Mouse (Mus musculus) fat pad, adult 2 months (tissue): Measurements from ENCODE around the gene Hbq1a.
"Not testable (repeated sequence)": the region's sequence is repeated elsewhere in the genome, so short reads cannot be mapped to it uniquely, and the experiment has no call there.

Source experiments
- DNase-seq: peaks from one replicate; pipeline ENCODE4 v3.0.0-alpha.2; 2011; ENCODE audit warnings: low read depth, low spot score; ENCODE audit errors: extremely low read depth

Gene Hbq1a

DNA sequence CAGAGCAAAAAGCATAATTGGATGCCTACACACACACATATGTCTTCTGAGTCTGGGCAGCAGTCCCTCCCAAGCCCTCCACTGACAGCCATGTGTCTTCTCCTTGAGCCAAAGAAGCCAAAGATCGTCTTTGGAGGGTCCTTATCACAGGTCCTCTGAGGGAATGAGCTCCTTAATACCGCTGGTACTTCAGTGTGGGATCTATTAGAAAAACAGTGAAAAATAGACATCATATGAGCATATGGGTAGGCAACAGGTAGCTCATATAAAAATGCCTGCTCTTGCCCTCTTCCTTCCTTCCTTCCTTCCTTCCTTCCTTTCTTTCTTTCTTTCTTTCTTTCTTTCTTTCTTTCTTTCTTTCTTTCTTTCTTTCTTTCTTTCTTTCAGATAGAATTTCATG lies 15.3 kb upstream of the Hbq1a start:
- DNase-seq, result not testable (repeated sequence)

DNA sequence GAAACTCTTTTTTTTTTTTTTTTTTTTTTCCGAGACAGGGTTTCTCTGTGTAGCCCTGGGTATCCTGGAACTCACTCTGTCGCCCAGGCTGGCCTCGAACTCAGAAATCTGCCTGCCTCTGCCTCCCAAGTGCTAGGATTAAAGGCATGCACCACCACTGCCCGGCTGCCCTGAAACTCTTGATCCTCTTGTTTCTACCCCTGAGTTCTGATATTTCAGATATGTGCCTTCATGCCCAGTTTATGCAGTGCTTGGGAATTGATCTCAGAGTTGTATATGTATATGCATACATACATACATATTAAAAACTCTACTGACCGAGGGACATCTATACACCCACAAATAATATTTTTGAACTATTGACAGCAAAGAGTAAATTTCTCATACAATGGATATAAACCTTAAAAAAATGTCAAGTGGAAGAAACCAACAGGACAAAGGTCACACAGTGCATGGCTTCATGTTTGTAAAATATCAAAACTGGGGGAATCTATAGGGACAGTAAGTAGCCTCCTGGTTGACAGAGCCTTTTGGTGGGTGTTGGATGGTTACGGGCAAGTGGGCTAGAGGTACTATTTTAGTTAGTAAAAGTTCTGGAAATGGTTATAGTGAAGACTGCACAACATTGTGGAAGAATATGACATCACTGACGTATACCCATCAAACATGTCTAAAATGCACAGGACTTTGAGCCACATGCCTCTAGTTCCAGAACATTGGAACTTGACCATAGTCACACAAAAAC lies 14.7 kb upstream of the Hbq1a start:
- no peak for DNase-seq

DNA sequence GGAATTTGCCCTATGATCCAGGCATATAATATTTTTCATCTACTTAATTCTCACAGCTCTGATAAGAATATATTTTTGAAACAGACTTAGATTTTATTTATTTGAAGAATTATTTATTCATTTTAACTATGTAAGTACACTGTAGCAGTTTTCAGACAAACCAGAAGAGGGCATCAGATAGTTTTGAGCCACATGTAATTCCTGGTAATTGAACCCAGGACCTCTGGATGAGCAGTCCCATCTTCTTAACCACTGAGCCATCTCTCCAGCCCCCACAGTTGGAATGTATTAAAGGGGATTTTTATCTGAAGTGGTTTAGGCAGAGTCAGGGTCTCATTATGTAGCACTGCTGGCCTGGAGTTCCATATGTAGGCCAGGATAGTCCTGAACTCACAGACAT lies 14.0 kb upstream of the Hbq1a start:
- not testable (repeated sequence) for DNase-seq

DNA sequence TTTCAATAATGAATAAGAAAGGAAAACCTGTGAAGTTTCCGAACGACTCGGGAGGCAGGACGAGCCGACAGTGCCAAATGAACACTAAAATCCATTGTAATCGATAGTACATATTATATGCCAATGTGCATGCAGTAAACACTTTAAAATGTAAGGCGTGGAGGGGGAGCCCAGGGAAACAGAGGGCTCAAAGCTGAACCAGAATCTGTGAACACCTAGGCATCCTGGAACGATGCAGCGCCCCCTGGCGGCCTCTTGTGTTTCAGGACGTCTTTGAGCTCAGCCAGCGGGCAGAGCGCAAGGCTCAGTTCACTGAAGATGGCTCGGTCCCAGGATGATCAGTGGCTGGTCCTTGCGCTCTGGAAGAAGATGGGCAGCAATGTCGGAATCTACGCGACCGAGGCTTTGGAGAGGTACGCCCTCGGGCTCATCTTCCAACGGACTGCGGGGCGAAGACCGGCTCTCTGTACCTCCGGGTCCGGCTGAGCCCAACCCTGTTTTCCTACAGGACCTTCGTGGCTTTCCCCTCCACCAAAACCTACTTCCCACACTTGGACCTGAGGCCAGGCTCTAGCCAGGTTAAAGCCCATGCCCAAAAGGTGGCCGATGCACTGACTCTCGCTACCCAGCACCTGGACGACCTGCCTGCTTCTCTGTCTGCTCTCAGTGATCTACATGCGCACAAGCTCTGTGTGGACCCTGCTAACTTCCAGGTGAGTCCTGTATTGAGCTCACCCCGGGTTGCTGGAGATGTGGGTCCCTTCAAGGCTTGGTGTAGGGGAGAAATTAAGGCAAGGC lies 13.0 kb upstream of the Hbq1a start, which contains the start of gene Hbq1b:
Gene Hbq1b (plus strand): TSS at position 271 of the 798 bp plus-strand sequence.
- DNase-seq, result not testable (repeated sequence)

DNA sequence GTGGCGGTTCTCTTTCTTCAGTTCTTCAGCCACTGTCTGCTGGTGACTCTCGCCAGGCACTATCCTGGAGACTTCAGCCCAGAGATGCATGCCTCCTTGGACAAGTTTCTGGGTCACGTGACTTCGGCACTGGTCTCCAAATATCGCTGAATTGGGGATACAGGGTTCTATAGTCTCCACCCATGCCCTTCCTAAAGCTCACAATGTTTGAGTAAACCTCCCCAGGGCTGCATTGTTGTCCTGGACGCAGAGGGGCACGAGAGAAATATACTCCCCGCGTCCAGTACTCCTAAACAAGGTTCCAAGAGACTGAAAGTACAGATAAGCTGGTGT lies 12.4 kb upstream of the Hbq1a start:
- no peak for DNase-seq

DNA sequence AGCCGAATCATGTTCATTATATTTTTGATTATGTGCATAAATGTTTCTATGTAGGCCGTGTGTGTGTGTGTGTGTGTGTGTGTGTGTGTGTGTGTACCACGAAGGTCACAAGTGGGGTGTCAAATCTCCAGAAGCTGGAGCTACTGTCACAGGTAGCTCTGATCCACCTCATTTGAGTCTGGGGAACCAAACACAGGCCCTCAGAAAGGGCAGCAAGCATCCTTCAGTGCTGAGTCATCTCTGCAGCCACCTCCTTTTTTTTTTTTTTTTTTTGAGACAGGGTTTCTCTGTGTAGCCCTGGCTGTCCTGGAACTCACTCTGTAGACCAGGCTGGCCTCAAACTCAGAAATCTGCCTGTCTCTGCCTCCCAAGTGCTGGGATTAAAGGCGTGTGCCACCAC lies 7.0 kb upstream of the Hbq1a start:
- DNase-seq, result not testable (repeated sequence)

DNA sequence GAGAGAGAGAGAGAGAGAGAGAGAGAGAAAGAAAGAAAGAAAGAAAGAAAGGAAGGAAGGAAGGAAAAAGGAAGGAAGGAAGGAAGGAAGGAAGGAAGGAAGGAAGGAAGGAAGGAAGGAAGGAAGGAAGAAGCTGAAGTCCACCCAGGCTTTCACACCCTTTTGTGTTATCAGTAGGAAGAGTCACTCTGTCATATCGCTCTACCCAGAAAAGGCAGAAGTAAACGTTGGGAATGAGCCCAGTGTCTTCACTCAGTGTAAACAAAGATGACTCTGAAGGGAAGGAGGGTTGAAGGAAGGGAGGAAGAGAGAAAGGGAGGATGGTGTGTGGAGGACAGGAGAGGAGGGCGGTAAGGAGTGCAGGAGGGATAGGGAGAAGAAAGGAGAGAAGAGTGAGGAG lies 6.4 kb upstream of the Hbq1a start:
- not testable (repeated sequence) for DNase-seq

DNA sequence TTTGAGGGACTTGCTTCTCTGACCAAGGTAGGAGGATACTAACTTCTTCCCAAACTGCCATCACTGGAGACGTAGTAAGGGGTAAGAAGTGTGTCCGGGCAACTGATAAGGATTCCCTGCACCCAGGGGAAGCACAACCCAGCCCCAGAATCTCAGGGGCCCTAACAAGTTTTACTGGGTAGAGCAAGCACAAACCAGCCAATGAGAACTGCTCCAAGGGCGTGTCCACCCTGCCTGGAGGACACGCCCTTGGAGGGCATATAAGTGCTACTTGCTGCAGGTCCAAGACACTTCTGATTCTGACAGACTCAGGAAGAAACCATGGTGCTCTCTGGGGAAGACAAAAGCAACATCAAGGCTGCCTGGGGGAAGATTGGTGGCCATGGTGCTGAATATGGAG lies 3.7 kb upstream of the Hbq1a start, which contains the start of gene Hba-a2:
Gene Hba-a2 (plus strand): TSS at position 287 of the 400 bp plus-strand sequence.
- DNase-seq, result not testable (repeated sequence)

DNA sequence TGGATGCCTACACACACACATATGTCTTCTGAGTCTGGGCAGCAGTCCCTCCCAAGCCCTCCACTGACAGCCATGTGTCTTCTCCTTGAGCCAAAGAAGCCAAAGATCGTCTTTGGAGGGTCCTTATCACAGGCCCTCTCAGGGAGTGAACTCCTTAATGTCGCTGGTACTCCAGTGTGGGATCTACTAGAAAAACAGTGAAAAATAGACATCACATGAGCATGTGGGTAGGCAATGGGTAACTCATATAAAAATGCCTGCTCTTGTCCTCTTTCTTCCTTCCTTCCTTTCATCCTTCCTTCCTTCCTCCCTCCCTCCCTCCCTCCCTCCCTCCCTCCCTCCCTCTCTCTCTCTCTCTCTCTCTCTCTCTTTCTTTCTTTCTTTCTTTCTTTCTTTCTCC lies 2.5 kb upstream of the Hbq1a start:
- DNase-seq, result not testable (repeated sequence)

DNA sequence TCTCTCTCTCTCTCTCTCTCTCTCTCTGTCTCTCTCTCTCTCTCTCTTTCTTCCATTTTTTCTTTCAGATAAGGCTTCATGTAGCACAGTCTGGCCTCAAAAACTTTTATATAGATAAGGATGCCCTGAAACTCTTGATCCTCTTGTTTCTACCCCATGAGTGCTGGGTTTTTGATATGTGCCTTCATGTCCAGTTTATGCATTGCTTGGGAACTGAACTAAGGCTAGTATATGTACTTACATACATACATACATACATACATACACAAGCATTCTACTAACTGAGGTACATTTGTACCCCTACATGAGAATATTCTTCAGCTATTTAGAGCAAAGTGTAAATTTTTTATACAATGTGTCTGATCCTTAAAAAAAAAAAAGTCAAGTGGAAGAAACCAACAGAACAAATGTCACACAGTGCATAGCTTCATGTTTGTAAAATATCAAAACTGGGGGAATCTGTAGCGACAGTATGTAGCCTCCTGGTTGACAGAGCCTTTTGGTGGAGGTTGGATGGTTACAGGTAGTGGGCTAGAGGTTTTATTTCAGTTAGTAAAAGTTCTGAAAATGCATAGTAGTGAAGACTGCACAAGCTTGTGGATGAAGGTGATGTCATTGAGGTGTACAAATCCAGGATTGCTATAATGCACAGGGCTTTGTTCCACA lies 1.9 kb upstream of the Hbq1a start:
- no peak for DNase-seq

DNA sequence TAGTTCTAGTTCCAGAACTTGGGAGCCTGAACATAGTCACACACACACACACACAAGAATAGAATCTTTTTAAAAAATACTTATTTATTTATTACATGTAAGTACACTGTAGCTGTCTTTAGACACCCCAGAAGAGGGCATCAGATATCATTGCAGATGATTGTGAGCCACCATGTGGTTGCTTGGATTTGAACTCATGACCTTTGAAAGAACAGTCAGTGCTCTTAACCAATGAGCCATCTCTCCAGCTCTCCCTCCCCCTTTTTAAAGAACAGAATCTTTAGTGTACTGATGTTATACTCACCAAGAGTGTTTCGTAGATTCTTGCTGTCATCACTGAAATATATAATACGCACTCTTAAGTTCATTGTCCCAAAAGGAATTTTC lies 1.3 kb upstream of the Hbq1a start:
- no peak for DNase-seq

DNA sequence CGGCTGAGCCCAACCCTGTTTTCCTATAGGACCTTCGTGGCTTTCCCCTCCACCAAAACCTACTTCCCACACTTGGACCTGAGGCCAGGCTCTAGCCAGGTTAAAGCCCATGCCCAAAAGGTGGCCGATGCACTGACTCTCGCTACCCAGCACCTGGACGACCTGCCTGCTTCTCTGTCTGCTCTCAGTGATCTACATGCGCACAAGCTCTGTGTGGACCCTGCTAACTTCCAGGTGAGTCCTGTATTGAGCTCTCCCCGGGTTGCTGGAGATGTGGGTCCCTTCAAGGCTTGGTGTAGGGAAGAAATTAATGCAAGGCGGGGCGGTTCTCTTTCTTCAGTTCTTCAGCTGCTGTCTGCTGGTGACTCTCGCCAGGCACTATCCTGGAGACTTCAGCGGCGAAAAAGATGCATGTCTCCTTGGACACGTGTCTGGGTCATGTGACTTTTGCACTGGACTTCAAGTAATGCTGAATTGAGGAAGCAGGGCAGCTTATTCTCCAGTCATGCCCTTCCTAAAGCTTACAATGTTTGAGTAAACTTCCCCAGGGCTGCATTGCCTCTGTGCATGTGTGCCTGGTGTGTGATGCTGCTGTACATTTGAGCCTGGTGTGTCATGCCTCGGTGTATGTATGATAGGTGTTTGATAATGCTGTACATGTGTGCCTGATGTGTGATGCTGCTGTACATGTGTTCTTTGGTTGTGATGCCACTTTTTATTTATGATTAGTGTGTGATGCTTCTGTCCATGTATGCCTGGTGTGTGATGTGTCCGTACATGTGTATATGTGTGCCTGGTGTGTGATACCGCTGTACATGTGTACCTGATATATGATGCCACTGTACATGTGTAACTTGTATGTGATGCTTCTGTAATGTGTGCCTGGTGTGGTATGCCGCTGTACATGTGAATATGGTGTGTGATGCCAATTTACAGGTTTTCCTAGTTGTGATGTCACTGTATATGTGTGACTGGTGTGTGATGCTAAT lies 704 bp downstream of the Hbq1a start:
- no peak for DNase-seq

DNA sequence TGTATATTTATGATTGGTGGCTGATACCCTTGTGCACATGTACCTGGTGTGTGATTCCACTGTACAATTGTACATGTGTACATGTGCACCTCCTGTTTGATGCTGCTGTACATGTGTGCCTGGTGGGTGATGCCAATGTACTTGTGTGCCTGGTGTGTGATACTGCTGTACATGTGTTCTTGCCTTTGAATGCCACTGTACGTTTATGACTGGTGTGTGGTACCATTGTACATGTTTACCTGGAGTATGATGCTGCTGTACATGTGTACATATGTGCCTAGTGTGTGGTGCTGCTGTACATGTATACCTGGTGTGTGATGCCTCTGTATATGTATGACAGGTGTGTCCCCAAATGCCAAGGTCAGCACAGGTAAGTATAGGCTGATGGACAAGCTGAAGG lies 1.6 kb downstream of the Hbq1a start:
- no peak for DNase-seq

DNA sequence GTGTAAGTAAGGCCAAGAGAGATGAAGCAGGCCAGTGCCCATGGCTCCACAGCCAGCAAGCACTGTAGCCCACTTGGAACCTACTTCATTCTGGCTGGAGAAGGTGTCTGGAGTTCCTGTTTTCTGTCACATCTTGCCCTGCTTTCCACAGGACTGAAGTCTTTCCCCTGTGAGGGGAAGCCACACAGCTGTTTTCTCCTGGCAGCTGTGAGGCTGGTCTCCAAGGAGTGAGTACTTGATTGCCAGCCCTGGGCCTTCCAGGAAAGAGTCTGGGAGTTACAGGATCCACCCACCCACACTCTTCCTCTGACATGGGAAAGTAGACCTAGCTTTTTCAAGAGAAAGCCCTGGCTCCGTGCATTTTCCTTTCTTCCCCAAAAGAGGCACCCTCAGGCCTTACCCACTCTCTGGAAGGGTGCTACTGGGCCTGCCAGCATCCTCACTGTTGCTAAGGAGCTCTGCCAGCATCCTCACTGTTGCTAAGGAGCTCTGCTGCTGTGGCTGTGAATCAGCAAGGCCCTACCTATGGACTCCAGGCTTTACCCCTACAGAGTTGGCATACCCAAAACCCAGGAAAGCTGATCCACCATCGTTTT lies 3.1 kb downstream of the Hbq1a start:
- DNase-seq, result no peak

DNA sequence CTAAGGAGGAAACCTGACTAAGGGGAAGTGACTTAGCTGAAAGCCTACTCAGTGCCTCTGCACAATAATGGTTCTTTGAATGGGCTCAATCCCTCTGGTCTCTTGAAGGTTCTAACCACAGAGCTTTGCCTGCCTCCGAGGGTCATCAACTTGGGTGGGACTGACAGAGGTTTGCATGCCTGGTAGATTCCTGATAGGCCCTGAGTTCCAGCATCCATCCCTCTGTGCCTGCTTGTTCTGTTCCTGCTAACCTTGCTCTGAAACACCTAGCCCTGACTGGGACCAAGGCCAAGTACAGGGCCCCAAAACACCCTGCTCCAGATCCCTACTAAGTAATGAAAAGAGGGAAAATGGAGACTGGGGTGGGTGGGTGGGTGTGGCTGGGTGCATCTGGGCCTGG lies 3.6 kb downstream of the Hbq1a start:
- DNase-seq, result no peak

DNA sequence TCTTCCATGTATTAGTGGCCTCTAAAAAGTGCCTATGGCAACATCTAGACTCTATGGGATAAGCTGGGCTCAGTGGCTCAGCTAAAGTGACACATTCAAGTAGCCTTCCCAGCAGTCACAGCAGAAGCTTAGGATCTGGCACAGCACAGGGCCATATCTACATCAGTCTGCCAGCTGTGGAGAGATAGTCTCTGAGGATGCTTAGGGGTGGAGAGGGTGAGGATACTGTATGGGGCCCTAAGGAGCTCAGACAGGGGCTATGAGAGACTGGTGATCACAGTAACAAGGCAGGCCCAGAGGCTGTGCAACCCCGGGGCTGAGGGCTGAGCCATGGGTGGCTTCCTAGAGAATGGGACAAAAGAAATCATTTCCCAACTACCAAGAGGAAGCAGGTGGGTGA lies 7.1 kb downstream of the Hbq1a start:
- DNase-seq, result no peak

DNA sequence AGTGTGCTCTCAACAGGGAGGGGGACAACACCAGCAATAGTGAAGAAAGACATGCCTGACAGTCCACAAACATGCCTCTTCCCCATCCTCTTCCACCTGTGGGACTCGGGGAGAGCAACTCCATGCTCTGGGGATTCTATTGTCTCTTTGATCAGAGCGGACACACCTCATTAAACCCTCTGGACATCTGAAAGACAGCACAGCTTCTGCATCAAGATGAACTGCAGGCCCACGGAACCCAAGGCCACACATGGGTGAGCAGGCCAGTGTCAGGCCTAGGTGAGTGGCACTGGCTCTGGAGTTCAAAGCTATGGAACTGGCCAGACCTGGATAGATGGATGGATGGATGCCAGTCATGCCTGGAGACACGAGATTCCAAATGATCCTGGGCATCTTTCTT lies 9.6 kb downstream of the Hbq1a start:
- DNase-seq, result no peak

DNA sequence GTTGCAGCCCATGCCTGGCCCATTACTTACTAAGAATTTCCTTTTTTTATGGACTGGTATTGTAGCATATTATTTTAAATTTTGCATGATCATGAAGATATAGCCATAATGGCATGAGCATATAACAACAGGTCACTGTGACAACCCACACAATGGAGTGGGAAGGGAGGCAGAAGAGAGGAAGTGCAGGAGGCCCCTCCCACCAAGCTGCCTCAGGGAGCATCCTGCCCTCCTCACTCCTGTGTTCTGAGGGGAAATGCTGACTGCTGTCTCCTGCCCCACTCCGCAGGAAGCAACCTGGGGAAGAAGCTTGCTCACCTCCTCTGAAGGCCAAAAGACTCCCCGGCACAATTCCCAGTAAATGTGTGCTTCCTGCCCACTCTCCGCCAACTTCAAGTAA lies 10.1 kb downstream of the Hbq1a start:
- DNase-seq, result no peak

DNA sequence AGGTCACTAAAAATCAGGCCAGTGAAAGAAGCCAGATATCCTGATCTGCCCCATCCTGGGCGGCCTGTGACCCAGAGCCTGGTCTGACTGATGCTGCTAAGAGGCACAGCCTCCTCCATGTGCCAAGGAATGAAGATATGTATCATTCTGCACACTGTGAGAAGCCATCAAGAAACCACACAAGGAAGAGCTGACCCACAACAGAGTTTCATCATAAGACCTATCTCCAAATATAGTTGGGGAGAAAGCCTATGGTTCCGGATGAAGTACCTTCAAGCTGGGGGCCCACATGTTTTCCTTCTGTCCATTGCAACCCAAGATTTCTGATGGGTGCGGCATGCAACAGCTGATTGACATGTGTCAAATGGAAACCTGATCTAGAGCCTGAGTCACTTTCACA lies 16.1 kb downstream of the Hbq1a start:
- no peak for DNase-seq

DNA sequence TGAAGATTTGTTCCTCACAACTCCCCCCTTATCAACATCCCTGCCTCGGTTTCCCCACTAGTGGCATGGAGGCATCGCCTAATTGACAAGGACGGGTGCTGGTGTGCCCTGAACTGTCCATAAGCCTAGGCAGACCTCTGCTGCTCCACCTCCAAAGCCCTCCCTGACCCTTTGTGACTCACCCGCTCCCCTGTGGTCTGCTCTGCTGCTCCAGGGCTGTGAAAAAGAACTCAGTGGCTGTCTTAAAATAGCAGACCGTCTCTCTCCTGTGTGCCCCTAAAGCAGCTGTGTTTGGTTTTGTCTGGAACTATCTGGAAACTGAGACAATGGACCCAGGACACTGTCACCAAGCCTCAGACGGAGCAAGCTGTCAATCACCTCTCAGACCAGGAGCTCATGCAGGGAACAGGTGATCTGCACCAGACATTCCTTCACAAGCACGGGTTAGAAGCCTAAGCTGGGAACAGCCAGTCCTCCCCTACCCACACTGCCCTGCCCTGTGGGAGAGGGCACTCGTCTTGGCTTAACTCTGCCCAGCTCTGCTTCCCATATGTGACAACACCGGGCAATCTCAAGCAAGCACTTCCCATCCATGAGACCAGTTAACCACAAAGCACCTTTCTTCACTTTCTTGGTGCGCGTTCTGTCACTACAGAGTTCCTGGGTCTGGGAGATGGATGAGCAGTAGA lies 20.8 kb downstream of the Hbq1a start:
- DNase-seq, result no peak
